Mouse (Mus musculus): Measurements from ENCODE around the gene Mtif3.
A peak's percentile ranks its signal among the peaks of the same experiment; 100 is the strongest.

DNA sequence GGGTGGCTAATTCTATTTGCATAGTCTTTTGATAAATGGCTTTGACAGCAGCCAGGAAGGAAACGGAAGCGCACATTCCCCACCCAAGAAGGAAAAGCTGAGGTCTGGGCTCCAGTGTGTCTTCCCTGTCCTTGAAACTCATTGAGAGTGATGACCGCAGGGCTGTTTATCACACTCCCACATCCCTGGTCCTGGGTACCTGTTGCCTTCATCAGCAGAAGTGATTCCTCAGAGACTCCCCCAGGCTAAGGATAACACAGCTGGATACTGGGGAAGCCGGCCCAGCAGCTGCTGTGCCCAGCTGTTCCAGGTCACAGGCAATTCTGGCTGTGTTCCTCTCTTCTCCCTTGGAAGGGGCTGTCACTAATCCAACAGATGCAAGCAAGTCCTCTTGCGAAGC lies 56.1 kb downstream of the Mtif3 start:
- no peak for TF ChIP-seq CTCF (IDR thresholded peaks at IDR 0.05; ENCODE audit: control insufficient read depth, insufficient read depth, insufficient read length)
- no peak for TF ChIP-seq MAX (IDR thresholded peaks at IDR 0.05)
- peak; percentile 16 for TF ChIP-seq MYOD1 (IDR thresholded peaks at IDR 0.05; ENCODE audit: control insufficient read depth, insufficient read length, low read depth)
- no peak for TF ChIP-seq USF1 (IDR thresholded peaks at IDR 0.05; ENCODE audit: low read depth)
- TF ChIP-seq FOSL1 (IDR thresholded peaks at IDR 0.05; ENCODE audit: insufficient read depth, low read length, poor library complexity, severe bottlenecking) = no peak

All from C2C12 (cell line).